Mouse (Mus musculus): ENCODE data around the gene Rfx8. TPM values are rescaled to one million over a fixed set of nuclear protein-coding genes. Genes with fewer than 3 reads are reported as not detected.

Gene Rfx8
- polyA plus RNA-seq, 1 experiment: 0.23 TPM

DNA sequence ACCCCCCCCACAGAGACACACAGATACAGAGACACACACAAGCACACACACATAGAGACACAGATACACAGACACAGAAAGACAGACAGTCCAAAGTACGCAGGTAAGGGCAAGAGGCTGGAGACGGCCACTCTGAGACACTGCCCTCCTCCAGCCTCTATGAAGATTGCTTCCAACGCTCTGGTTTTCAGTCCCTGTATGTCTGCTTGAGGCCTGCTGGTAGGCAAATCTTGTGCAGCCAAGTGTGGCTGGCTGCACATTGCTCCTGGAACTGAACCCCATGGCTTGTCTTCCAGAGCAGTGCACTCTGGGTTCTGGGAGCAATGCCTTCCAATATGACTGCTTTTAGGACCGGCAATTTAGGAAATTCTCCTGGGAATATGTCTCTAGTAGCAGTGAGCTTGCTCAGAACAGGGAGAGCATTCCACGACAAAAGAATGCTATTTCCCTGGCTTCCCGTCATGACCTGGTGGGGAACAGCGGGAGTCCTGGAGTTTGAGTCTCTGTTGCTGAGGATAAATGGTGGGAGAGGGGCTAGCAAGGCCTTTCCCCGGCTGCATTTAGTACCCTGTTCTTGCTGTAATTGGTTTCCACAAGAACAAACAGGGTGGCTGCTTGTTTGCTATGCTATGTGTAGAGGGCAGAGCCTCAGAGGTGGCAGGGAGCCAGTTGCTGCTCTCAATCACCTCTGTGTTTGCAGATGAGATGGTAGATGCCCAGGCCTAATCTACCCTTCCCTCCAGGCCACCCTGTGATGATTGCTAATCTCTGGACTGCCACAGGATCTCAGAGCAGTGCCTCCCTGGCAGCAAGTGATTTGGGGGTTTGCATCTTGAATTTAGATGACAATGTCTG is 74.7 kb downstream of the Rfx8 start:
- no peak for DNase-seq (ENCODE audit: low read depth)

- no peak for DNase-seq (ENCODE audit: low read depth)
Observed at GRCm38 (mm10) chr1:39644333-39644732, 76.5 kb downstream of the Rfx8 start.

DNA sequence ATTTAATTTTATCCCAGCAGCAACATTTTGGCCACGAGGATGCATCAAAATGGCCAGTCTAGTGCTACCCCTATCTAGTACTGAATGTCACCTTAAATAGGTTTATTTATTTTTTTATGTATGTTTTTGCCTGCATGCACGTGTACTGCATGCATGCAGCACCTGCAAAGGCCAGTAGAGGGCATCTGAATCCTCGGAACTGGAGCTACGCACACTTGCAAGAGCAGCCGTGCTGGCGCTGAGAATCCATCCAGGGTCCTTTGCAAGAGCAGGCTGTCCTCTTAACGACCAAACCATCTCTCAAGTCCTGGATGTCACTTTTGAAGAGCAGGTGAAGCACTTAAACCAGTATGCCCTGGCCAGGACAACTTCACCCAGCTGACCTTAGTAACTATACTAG is 79.1 kb downstream of the Rfx8 start:
- no peak for DNase-seq (ENCODE audit: low read depth)

- no peak for DNase-seq (ENCODE audit: low read depth)
Observed at GRCm38 (mm10) chr1:39637139-39637538, 83.7 kb downstream of the Rfx8 start.

DNA sequence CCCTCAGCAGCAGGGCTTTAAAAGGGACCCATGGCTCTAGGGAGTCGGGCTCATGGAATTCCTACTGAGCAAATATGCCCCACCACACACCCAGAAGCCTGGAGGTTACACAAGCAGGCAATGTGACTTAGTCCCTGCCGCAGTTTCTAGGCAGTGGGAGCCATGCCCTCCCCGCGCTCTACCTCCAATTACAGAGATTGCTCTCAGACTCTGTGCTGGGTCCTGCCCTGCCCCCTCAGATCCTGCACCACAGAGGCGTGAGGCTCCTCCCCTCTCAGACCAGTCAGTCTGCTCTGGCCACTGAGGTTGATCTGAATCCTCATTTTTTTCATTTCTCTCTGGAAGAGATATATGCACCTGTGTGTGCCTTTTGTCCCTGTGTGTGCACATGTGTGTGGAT is 84.1 kb downstream of the Rfx8 start:
- DNase-seq (ENCODE audit: low read depth): no peak

DNA sequence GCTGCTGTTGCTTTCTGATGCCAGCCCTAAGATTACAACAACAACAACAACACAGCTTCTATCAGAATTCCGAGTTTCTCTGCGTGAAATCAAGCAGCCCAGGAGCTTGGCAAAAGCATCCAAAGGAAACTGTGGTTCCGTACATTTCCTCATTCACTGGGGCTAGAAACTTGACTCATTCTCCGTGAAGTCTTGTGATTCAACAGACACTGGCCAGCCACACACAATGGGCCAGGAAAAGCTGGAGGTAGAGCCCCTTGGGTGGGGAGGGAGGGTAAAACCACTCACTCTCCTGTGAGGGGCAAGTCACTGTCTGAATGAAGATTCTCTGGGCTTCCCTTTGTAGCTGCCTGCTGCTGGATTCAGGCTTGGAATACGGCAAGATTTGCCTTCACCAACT is 84.6 kb downstream of the Rfx8 start:
- DNase-seq (ENCODE audit: low read depth): no peak

DNA sequence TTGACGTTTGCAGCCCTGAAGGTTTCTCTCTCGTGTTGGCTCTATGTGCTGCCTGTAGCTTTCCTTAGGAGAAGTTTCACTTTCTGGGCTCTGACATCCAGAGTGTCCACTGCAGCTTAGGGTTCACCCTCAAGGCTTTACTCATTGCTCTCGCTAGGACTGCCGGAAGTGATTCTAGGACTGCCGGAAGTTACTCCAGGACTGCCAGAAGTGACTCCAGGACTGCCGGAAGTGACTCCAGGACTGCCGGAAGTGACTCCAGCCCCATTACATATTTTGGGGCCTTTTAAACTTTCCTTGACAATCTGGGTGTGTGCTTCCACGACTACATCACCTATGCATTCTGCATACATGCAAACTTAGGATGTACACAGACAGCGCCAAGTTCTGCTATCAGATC is 92.2 kb downstream of the Rfx8 start:
- no peak for DNase-seq (ENCODE audit: low read depth)

DNA sequence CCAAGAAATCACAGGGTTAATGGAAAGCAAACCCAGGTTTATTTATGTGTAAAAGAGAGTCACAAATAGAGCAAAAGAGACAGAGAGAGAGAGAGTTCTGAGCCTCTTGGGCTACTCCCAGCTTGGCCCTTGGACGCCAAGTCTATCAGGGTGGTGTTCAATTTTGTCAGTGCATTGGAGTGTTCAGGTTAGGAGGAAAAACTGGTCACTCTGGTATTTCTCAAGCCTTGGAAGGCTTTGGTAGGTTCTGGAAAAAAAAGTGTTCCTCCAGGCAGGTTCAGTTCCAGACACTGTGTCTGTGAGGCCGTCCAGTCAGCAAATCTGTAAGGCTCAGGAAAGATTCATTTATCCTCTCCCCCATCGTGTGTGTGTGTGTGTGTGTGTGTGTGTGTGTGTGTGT is 95.3 kb downstream of the Rfx8 start:
- peak; percentile 93 for DNase-seq (ENCODE audit: low read depth)

- no peak for DNase-seq (ENCODE audit: low read depth)
Observed at GRCm38 (mm10) chr1:39623729-39624128, 97.1 kb downstream of the Rfx8 start.

DNA sequence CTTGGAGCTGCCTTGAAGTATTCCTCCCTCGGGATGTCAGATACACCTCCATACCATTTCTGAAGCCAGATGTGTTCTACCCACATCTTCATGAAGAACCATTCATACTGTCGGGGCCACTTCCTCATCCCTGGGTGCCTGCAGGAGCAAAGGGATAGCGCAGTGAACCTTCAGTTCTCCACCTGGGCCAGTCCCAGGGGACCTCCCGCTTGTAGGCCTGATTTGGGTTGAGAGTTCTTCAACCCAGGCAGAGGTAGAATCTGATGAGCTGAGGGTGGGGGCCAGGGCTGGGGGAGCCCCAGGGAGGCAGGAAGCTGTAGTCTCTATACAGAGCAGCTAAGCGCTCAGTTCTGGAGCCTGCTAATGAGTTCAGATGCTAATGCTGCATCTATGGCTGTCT is 97.7 kb downstream of the Rfx8 start:
- DNase-seq (ENCODE audit: low read depth): no peak

GRCm38 (mm10) chr1:39618524-39618923 is 102.3 kb downstream of the Rfx8 start:
- no peak for DNase-seq (ENCODE audit: low read depth)

DNA sequence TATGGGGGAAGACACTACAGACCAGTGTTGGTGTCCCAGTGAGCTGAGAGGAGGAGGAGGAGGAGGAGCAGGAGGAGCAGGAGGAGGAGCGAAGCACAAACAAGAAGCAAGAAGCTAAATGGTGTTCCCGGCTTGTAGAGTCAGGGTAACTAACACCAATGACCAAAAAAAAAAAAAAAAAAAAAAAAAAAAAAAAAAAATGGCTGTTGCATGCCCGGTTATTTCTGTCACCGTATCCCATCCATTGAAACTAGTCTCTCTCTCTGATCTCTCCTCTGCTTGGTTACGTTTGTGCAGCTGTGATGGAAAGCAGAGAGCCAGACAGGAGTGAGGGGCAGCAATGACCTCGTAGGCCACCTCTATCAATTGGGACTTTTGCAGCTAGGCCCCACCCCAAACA is 105.3 kb downstream of the Rfx8 start:
- no peak for DNase-seq (ENCODE audit: low read depth)

Other genes with a start within 250 kb of the Rfx8 start
- 96.2 and 115 TPM in 2 replicates for gene Tbc1d8, start 242.2 kb downstream of the Rfx8 start, polyA plus RNA-seq (2012; rRNA removed)
- gene Cnot11, start 186.0 kb downstream of the Rfx8 start, polyA plus RNA-seq (2012; rRNA removed): 14.1 and 18.8 TPM in 2 replicates
- 168 and 308 TPM in 2 replicates for gene Rnf149, start 143.6 kb downstream of the Rfx8 start, polyA plus RNA-seq (2012; rRNA removed)
- 1.6 and 3.2 TPM in 2 replicates for gene Creg2, start 69.5 kb downstream of the Rfx8 start, polyA plus RNA-seq (2012; rRNA removed)
- gene Gm3646, start 84.3 kb upstream of the Rfx8 start, polyA plus RNA-seq (2012; rRNA removed): not detected in 2 replicates
- 70.9 and 88.8 TPM in 2 replicates for gene Map4k4, start 179.9 kb upstream of the Rfx8 start, polyA plus RNA-seq (2012; rRNA removed)

Data from gonadal fat pad, adult 2 months (tissue).